In the genomic region with DNA sequence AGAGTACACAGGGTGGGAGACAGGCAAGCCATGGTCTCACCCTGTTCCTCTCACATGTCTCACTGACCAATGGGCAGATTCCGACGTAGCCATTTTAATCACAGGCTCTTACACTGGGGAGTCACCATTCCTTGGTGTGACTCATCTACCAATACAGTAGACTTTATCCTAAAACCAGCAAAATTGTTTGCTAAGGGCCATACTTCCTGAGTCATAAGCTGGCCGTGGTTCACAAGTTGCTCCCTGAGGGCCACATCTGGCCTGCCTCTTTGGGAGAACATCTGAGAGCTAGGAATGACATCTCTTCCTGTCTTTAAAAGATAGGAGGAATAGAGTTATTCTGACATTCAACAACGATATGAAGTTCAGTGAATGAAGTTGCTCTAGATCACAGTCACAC, we compare ENCODE assay signal across 23 mouse cellular contexts. TPM values are rescaled to one million over a fixed set of nuclear protein-coding genes. Genes with fewer than 3 reads are reported as not detected.
DNase-seq lines count a peak whose midpoint lies in the region; TF ChIP-seq lines count a peak whose summit lies in the region.
"Had no signal": no experiment of that assay in that cellular context is flagged by ENCODE, and none has a peak within 500 bp of the region (broad histone marks: within the 10 kb centered on the region; RNA-seq: fewer than 3 reads in every experiment).

No protein-coding gene starts in this region.

- no peak for TF ChIP-seq POLR2A in heart, adult 2 months (IDR thresholded peaks at IDR 0.05; ENCODE audit: insufficient read depth, low read depth, low read length)
- TF ChIP-seq POLR2A in small intestine, adult 2 months (IDR thresholded peaks at IDR 0.05; ENCODE audit: low read depth, low read length), result no peak

- TF ChIP-seq CTCF in heart, adult 2 months (IDR thresholded peaks at IDR 0.05), result no peak
- TF ChIP-seq CTCF in small intestine, adult 2 months (IDR thresholded peaks at IDR 0.05; ENCODE audit: extremely low read depth, insufficient read length, insufficient replicate concordance, low read depth, low read length), result no peak

- WGBS in heart, adult 2 months, result 44% methylated on average over 4 of the region's 4 CpGs
- 57% methylated on average over 4 of the region's 4 CpGs for WGBS in small intestine, adult 2 months

- no peak overlapping the region for H3K9ac ChIP-seq in heart, adult 2 months (ENCODE audit: low read depth, low read length)
- H3K9ac ChIP-seq: embryonic facial prominence, embryonic 15.5 days; forebrain, embryonic 15.5 days; heart, embryonic 13.5 days; hindbrain, embryonic 14.5 days; liver, postnatal 0 days; midbrain, embryonic 13.5 days had no signal

- peaks cover 6% of the 10 kb centered on the region for H3K4me1 ChIP-seq in heart, adult 2 months (ENCODE audit: control insufficient read depth, insufficient read depth, low read length)
- H3K4me1 ChIP-seq in small intestine, adult 2 months (ENCODE audit: control insufficient read depth, insufficient read depth, insufficient read length, low read length), result peaks cover 20% of the 10 kb centered on the region; the same call in 1 of the 2 replicates

- intact Hi-C loops in heart, adult 2 months (cut with DNase I), result no loop called here
- intact Hi-C loops in heart, postnatal 25 days (cut with DNase I), result no loop called here

- TF ChIP-seq EP300 in heart, adult 2 months (IDR thresholded peaks at IDR 0.05; ENCODE audit: insufficient read depth, low read depth, low read length), result no peak

- H3K27me3 ChIP-seq in heart, adult 2 months (ENCODE audit: control insufficient read depth, insufficient read depth, low read length), result no peaks in the 10 kb centered on the region
- H3K27me3 ChIP-seq in small intestine, adult 2 months (ENCODE audit: control insufficient read depth, insufficient read depth, low read length), result no peaks in the 10 kb centered on the region
- H3K27me3 ChIP-seq: CH12.LX; embryonic facial prominence, embryonic 15.5 days; forebrain, embryonic 15.5 days; heart, embryonic 13.5 days; megakaryocyte, embryonic 14.5 days; midbrain, embryonic 13.5 days had no signal

- H3K27ac ChIP-seq in heart, adult 2 months, result no peak overlapping the region
- H3K27ac ChIP-seq in small intestine, adult 2 months (ENCODE audit: insufficient read depth, low read depth, low read length), result peak overlapping the region; percentile 23; the same call in 1 of the 2 replicates
- H3K27ac ChIP-seq: embryonic facial prominence, embryonic 15.5 days; forebrain, embryonic 15.5 days; heart, embryonic 13.5 days; hindbrain, embryonic 14.5 days; kidney, postnatal 0 days; midbrain, embryonic 13.5 days had no signal

- no peak overlapping the region for H3K4me3 ChIP-seq in heart, adult 2 months
- no peak overlapping the region for H3K4me3 ChIP-seq in small intestine, adult 2 months (ENCODE audit: low read depth, low read length)
- H3K4me3 ChIP-seq: embryonic facial prominence, embryonic 15.5 days; forebrain, embryonic 15.5 days; heart, embryonic 13.5 days; megakaryocyte, embryonic 14.5 days; midbrain, embryonic 13.5 days had no signal

- H3K36me3 ChIP-seq in heart, adult 2 months (ENCODE audit: control insufficient read depth, insufficient read depth, low read length), result peaks cover 12% of the 10 kb centered on the region
- peaks cover 3% of the 10 kb centered on the region; the same call in 1 of the 2 replicates for H3K36me3 ChIP-seq in small intestine, adult 2 months (ENCODE audit: control insufficient read depth, insufficient read depth, low read length)
- H3K36me3 ChIP-seq: forebrain, embryonic 15.5 days; midbrain, embryonic 13.5 days had no signal

- no peaks in the 10 kb centered on the region for H3K79me2 ChIP-seq in heart, adult 2 months (replicated peaks; ENCODE audit: control insufficient read depth, insufficient read depth, low read length)

- DNase-seq in cerebellum, adult 9-10 months, result peak; percentile 3
- no peak for DNase-seq in cerebellum, adult 11-12 months
- peak; percentile 35 to 45 for DNase-seq in heart, adult 2 months
- DNase-seq in heart, postnatal 25 days (ENCODE audit: low spot score), result no peak
- peak; percentile 29 for DNase-seq in gastrocnemius, postnatal 25 days
- DNase-seq in liver, result no peak
- DNase-seq in kidney, postnatal 14 days, result no peak
- DNase-seq: adrenal gland, postnatal 10 days; cerebellum, adult 8-10 months; kidney, adult 2 months; liver, postnatal 0 days; lung, postnatal 14 days; spleen, adult 18-20 months; thymus, postnatal 25 days had no signal

RNA-seq across cellular contexts. Expression of gene Sri, which starts 7.9 kb away (rescaled TPM):
- total RNA-seq in heart, adult 2 months (2021), result 10 to 100 TPM; 84.5 to 97.1 TPM
- 80.8 and 113 TPM in 2 replicates for polyA plus RNA-seq in heart, adult 2 months (2012; rRNA removed)
- total RNA-seq in heart, postnatal 25 days (2021), result 100 to 1,000 TPM in 1 of 2 experiments, 10 to 100 TPM in 1; 94.2 to 108 TPM
- total RNA-seq in gastrocnemius, postnatal 25 days (2021), result 10 to 100 TPM; 21.6 to 26.6 TPM
- 163 and 217 TPM in 2 replicates for polyA plus RNA-seq in small intestine, adult 2 months (2012; rRNA removed)

Comparison
In these comparisons a context has a peak if more than half of its experiments do, and no peak if none do; other contexts are left out.
1. DNase-seq: peak in cerebellum, adult 9-10 months (single experiment), heart, adult 2 months (2 of 2) and gastrocnemius, postnatal 25 days (single experiment); none in cerebellum, adult 11-12 months (single experiment), heart, postnatal 25 days (single experiment), liver (single experiment) and kidney, postnatal 14 days (single experiment).